Mouse (Mus musculus): ENCODE measurements around the gene Atrnl1. TPM values are rescaled to one million over a fixed set of nuclear protein-coding genes. Genes with fewer than 3 reads are reported as not detected.

Atrnl1 gene
- 5.6 and 6.4 TPM in 2 replicates for polyA plus RNA-seq (2014; fragmentation: Nextera tagmentation; extraction: Ambion mirVana)

DNA sequence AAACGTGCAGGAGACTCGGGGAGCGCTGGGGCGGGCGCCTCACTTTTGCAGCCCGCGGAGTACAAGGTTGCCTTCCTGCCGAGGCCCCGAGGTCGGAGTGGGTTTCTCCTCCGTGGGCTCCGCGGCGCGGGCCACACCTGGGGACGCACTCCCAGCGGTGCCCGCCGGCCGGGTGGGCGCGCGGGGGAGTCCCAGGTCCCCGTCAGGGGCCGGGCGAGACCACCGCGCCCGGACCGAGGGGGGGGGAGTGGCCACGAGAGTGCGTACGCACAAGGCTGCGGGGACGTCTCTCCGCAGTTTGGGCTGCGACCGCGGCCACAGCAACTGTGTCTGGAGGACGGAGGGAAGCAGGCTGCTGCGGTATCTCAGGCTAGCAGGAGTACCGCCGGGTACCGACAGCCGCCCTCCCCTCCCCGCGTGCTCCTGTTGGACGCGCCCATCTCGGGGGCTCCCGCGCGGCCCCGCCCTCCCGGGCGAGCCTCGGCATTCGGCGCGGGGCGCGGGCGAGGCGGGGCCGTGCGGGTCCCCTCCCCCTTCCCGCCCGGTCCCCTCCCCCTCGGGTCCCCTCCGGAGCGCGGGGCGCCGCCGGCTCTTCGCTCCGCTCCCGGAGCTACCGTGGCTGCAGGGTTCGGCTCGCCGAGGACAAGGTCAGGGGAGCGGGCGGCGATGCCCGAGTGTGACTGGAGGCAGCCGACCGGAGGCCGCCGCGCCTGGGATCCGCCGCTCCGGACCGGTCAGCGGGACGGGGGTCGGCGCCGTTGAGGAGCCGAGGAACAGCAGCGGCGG, at the start of gene Atrnl1:
Gene Atrnl1, plus strand, starts transcription at position 559 of the 786 bp plus-strand sequence.
- peak; percentile 99 for DNase-seq (ENCODE audit: low spot score, missing footprints)
- under 1% methylated on average over 87 of the region's 103 CpGs for WGBS
- peak within 1 kb of the TSS; percentile 96 for H3K27ac ChIP-seq (ENCODE audit: low read depth, low read length)
- H3K9me3 ChIP-seq (ENCODE audit: control insufficient read depth, low read length), result no peaks in the 10 kb centered on the region
- peak within 1 kb of the TSS; percentile 100 for H3K4me2 ChIP-seq
- peak; percentile 91 for ATAC-seq (ENCODE audit: low FRiP score)
- no peaks in the 10 kb centered on the region for H3K36me3 ChIP-seq (ENCODE audit: control insufficient read depth, insufficient read depth, low read length)
- H3K4me1 ChIP-seq (ENCODE audit: control insufficient read depth, insufficient read depth, low read length), result peaks cover 11% of the 10 kb centered on the region
- peak within 1 kb of the TSS; percentile 93 for H3K9ac ChIP-seq (ENCODE audit: low read length)
- no peaks in the 10 kb centered on the region for H3K27me3 ChIP-seq (ENCODE audit: control insufficient read depth, insufficient read depth, low read length)
- H3K4me3 ChIP-seq (ENCODE audit: low read depth, low read length), result peak within 1 kb of the TSS; percentile 92

DNA sequence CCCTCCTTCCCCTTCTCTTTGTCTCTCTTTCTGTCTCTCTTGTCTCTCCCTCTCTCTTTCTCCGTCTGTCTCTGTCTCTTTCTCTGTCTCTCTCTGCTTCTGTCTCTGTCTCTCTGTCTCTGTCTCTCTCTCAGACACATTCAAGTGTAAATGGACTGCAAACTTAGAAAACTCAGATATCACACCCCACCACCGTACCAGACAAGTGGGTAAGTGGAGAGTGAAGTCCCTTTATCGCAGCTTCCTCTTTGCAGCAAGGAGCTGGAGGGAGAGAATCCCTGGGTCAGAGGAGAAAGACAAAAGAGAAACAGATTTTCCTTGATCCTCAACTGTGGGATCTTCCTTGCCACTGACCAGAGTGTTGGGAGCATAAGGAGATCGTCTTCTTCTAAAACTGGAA, 49.3 kb upstream of the Atrnl1 start:
- H3K27ac ChIP-seq (ENCODE audit: low read depth, low read length), result no peak overlapping the region
- WGBS, result 72% methylated on average over 4 of the region's 4 CpGs
- no peaks in the 10 kb centered on the region for H3K36me3 ChIP-seq (ENCODE audit: control insufficient read depth, insufficient read depth, low read length)
- no peaks in the 10 kb centered on the region for H3K27me3 ChIP-seq (ENCODE audit: control insufficient read depth, insufficient read depth, low read length)
- no peak for DNase-seq (ENCODE audit: low spot score, missing footprints)
- no peak for ATAC-seq (ENCODE audit: low FRiP score)
- no peaks in the 10 kb centered on the region for H3K9me3 ChIP-seq (ENCODE audit: control insufficient read depth, low read length)
- no peak overlapping the region for H3K4me3 ChIP-seq (ENCODE audit: low read depth, low read length)
- no peak overlapping the region for H3K4me2 ChIP-seq
- no peak overlapping the region for H3K9ac ChIP-seq (ENCODE audit: low read length)
- H3K4me1 ChIP-seq (ENCODE audit: control insufficient read depth, insufficient read depth, low read length), result no peaks in the 10 kb centered on the region

GRCm38 (mm10) chr19:57569040-57569439, 41.8 kb upstream of the Atrnl1 start:
- Histone ChIP-seq H3K4me3 (ENCODE audit: low read depth, low read length) (no peak overlapping the region), H3K9me3 (ENCODE audit: control insufficient read depth, low read length) (no peaks in the 10 kb centered on the region)
- WGBS, result 81% methylated on average over 6 of the region's 6 CpGs

DNA sequence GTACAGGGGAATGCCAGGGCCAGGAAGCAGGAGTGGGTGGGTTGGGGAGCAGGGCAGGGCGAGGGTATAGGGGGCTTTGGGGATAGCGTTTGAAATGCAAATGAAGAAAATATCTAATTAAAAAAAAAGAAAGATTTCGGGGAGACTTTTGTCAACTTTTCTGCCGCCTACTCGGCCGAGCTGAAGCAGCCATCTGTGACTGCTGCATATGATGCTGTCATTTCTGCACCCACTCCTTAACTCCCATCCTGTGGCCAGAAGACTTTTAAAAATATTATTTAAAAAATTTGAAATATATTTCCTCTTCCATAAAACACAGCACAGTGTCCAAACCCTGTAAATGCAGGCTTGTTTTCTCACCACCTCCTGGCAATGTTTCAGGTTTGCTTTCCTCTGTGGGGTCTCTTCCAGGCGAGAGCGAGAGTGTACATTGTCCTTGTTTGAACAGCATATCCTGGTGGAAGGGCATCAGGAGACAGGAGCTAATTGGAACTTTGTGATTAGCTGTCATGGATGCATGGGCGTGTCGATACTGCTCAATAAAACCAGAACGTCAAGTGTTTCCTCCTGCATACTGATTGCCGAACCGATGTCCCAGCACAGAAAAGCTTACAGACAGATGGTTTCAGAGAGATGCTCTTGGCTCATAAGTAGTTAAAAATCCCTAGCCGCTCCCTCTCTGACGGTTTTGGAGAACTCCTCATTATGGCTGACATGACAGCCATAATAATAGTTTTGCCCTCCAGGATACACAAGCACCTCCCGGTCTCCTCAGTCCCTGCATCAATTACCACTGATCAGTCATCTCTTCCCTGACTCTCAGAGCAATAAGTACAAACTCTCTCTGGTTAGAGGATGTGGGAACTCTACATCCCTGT, 38.2 kb upstream of the Atrnl1 start:
- H3K27me3 ChIP-seq (ENCODE audit: control insufficient read depth, insufficient read depth, low read length), result no peaks in the 10 kb centered on the region
- no peaks in the 10 kb centered on the region for H3K9me3 ChIP-seq (ENCODE audit: control insufficient read depth, low read length)
- WGBS, result 73% methylated on average over 16 of the region's 16 CpGs
- H3K4me1 ChIP-seq (ENCODE audit: control insufficient read depth, insufficient read depth, low read length), result peaks cover 5% of the 10 kb centered on the region
- H3K9ac ChIP-seq (ENCODE audit: low read length), result no peak overlapping the region
- no peak overlapping the region for H3K27ac ChIP-seq (ENCODE audit: low read depth, low read length)
- DNase-seq (ENCODE audit: low spot score, missing footprints), result peak; percentile 84
- no peak overlapping the region for H3K4me2 ChIP-seq
- H3K4me3 ChIP-seq (ENCODE audit: low read depth, low read length), result no peak overlapping the region
- no peak for ATAC-seq (ENCODE audit: low FRiP score)
- no peaks in the 10 kb centered on the region for H3K36me3 ChIP-seq (ENCODE audit: control insufficient read depth, insufficient read depth, low read length)

More at GRCm38 (mm10) chr19:57569040-57569439, 41.8 kb upstream of the Atrnl1 start:
- peak; percentile 39 for DNase-seq (ENCODE audit: low spot score, missing footprints)
- Histone ChIP-seq H3K36me3 (ENCODE audit: control insufficient read depth, insufficient read depth, low read length) (no peaks in the 10 kb centered on the region), H3K4me2 (no peak overlapping the region), H3K9ac (ENCODE audit: low read length) (no peak overlapping the region), H3K27me3 (ENCODE audit: control insufficient read depth, insufficient read depth, low read length) (no peaks in the 10 kb centered on the region), H3K4me1 (ENCODE audit: control insufficient read depth, insufficient read depth, low read length) (no peaks in the 10 kb centered on the region), H3K27ac (ENCODE audit: low read depth, low read length) (no peak overlapping the region)
- no peak for ATAC-seq (ENCODE audit: low FRiP score)

- DNase-seq (ENCODE audit: low spot score, missing footprints), result peak; percentile 47
- Histone ChIP-seq H3K4me1 (ENCODE audit: control insufficient read depth, insufficient read depth, low read length) (peaks cover 5% of the 10 kb centered on the region), H3K9me3 (ENCODE audit: control insufficient read depth, low read length) (no peaks in the 10 kb centered on the region), H3K4me3 (ENCODE audit: low read depth, low read length) (no peak overlapping the region), H3K27me3 (ENCODE audit: control insufficient read depth, insufficient read depth, low read length) (no peaks in the 10 kb centered on the region), H3K36me3 (ENCODE audit: control insufficient read depth, insufficient read depth, low read length) (no peaks in the 10 kb centered on the region), H3K9ac (ENCODE audit: low read length) (no peak overlapping the region), H3K4me2 (no peak overlapping the region), H3K27ac (ENCODE audit: low read depth, low read length) (no peak overlapping the region)
- no peak for ATAC-seq (ENCODE audit: low FRiP score)
Measured at GRCm38 (mm10) chr19:57573470-57573869, 37.4 kb upstream of the Atrnl1 start.

- 83% methylated on average over 7 of the region's 7 CpGs for WGBS
- H3K9ac ChIP-seq (ENCODE audit: low read length), result no peak overlapping the region
- no peaks in the 10 kb centered on the region for H3K9me3 ChIP-seq (ENCODE audit: control insufficient read depth, low read length)
Measured at GRCm38 (mm10) chr19:57575027-57575426, 35.8 kb upstream of the Atrnl1 start.

GRCm38 (mm10) chr19:57576836-57577235, 34.0 kb upstream of the Atrnl1 start:
- peaks cover 5% of the 10 kb centered on the region for H3K4me1 ChIP-seq (ENCODE audit: control insufficient read depth, insufficient read depth, low read length)
- no peak overlapping the region for H3K4me3 ChIP-seq (ENCODE audit: low read depth, low read length)
- no peak for ATAC-seq (ENCODE audit: low FRiP score)
- no peaks in the 10 kb centered on the region for H3K9me3 ChIP-seq (ENCODE audit: control insufficient read depth, low read length)
- H3K36me3 ChIP-seq (ENCODE audit: control insufficient read depth, insufficient read depth, low read length), result no peaks in the 10 kb centered on the region
- WGBS, result 40% methylated on average over 5 of the region's 5 CpGs
- peak; percentile 77 for DNase-seq (ENCODE audit: low spot score, missing footprints)
- no peak overlapping the region for H3K27ac ChIP-seq (ENCODE audit: low read depth, low read length)
- no peak overlapping the region for H3K9ac ChIP-seq (ENCODE audit: low read length)
- no peak overlapping the region for H3K4me2 ChIP-seq
- no peaks in the 10 kb centered on the region for H3K27me3 ChIP-seq (ENCODE audit: control insufficient read depth, insufficient read depth, low read length)

More at GRCm38 (mm10) chr19:57575027-57575426, 35.8 kb upstream of the Atrnl1 start:
- H3K4me1 ChIP-seq (ENCODE audit: control insufficient read depth, insufficient read depth, low read length), result peaks cover 5% of the 10 kb centered on the region
- no peaks in the 10 kb centered on the region for H3K36me3 ChIP-seq (ENCODE audit: control insufficient read depth, insufficient read depth, low read length)
- ATAC-seq (ENCODE audit: low FRiP score) (no peak), DNase-seq (ENCODE audit: low spot score, missing footprints) (no peak)
- H3K4me2 ChIP-seq, result no peak overlapping the region
- no peak overlapping the region for H3K4me3 ChIP-seq (ENCODE audit: low read depth, low read length)
- no peaks in the 10 kb centered on the region for H3K27me3 ChIP-seq (ENCODE audit: control insufficient read depth, insufficient read depth, low read length)
- no peak overlapping the region for H3K27ac ChIP-seq (ENCODE audit: low read depth, low read length)

GRCm38 (mm10) chr19:57577256-57577655, 33.6 kb upstream of the Atrnl1 start:
- no peaks in the 10 kb centered on the region for H3K27me3 ChIP-seq (ENCODE audit: control insufficient read depth, insufficient read depth, low read length)
- no peak overlapping the region for H3K4me2 ChIP-seq
- ATAC-seq (ENCODE audit: low FRiP score) (no peak), DNase-seq (ENCODE audit: low spot score, missing footprints) (no peak)
- no peaks in the 10 kb centered on the region for H3K9me3 ChIP-seq (ENCODE audit: control insufficient read depth, low read length)
- H3K9ac ChIP-seq (ENCODE audit: low read length), result no peak overlapping the region
- 90% methylated on average over 6 of the region's 6 CpGs for WGBS
- H3K4me3 ChIP-seq (ENCODE audit: low read depth, low read length), result no peak overlapping the region
- peaks cover 5% of the 10 kb centered on the region for H3K4me1 ChIP-seq (ENCODE audit: control insufficient read depth, insufficient read depth, low read length)
- H3K36me3 ChIP-seq (ENCODE audit: control insufficient read depth, insufficient read depth, low read length), result no peaks in the 10 kb centered on the region
- no peak overlapping the region for H3K27ac ChIP-seq (ENCODE audit: low read depth, low read length)

DNA sequence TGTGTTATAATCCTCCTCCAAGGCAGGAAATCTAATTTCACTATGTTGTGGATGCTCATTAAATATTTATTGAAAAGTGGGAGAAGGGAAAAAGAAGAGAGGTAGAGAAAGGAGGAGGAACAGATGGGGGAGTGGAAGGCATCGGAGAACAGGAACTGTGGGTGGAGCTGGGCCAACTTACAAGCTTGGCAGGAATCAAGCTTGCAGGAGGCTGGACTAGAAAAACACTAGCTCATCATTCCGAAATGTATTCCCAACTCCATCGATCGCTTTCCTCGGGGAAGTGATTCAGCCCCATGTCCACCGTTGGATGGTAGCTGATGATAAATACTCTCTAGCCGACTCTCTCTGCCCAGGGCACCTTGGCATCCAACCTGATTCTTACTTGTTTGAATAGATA, 29.9 kb upstream of the Atrnl1 start:
- DNase-seq (ENCODE audit: low spot score, missing footprints), result no peak
- 89% methylated on average over 7 of the region's 7 CpGs for WGBS
- Histone ChIP-seq H3K27me3 (ENCODE audit: control insufficient read depth, insufficient read depth, low read length) (no peaks in the 10 kb centered on the region), H3K9ac (ENCODE audit: low read length) (no peak overlapping the region), H3K4me2 (no peak overlapping the region), H3K27ac (ENCODE audit: low read depth, low read length) (no peak overlapping the region), H3K36me3 (ENCODE audit: control insufficient read depth, insufficient read depth, low read length) (no peaks in the 10 kb centered on the region), H3K4me3 (ENCODE audit: low read depth, low read length) (no peak overlapping the region), H3K9me3 (ENCODE audit: control insufficient read depth, low read length) (no peaks in the 10 kb centered on the region), H3K4me1 (ENCODE audit: control insufficient read depth, insufficient read depth, low read length) (peaks cover 5% of the 10 kb centered on the region)
- ATAC-seq (ENCODE audit: low FRiP score), result no peak
